Mouse (Mus musculus): ENCODE results near the gene Rpl5.

DNA sequence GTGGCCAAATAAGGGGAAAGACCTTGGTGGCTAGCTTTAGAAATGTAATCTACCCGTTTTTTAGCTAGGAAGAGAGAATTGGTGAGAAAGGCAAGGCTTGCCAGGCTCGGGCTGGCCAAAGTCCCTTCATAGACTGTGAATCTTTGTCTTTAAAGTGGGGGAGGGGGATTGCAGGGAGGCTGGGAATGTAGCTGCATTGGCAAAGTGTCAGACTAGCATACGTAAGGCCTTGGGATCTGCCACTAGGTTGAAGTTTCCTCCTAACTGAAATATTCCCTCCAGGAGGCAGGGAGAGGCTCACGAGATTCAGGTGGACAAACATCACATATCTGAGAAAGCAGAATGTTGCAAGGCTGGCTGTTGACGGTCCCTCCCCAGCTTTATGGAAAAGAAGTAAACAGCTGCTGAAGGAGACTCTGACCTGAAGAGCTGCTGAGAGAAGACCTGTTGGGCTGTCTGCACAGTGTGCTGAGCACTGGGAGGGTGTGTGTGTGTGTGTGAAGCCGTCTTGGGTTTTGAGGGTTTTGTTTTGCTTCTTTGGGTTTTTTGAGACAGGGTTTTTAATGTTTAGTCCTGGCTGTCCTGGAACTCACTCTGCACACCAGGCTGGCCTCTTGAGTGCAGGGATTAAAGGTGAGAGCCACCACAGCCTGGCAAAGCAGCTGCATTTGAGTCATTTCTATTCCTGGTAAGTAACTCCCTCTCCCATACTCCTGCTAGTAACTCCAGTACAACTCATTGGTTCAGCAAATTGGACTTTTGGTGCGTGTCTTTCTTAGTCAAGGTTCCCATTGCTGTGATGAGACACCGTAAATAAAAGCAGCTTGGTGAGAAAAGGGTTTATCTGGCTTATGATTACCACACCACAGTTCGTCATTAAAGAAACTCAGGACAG lies 10.1 kb upstream of the Rpl5 start:
- no peak for TF ChIP-seq MYOD1 (IDR thresholded peaks at IDR 0.05; ENCODE audit: control insufficient read depth, insufficient read length, low read depth)
- TF ChIP-seq MAX (IDR thresholded peaks at IDR 0.05) = no peak
